Mouse (Mus musculus) embryo, embryonic 11.5 days (tissue): ENCODE measurements around the gene Ppih.
A peak's percentile ranks its signal among the peaks of the same experiment; 100 is the strongest.
"Not testable (repeated sequence)": the region's sequence is repeated elsewhere in the genome, so short reads cannot be mapped to it uniquely, and the experiment has no call there.

Experiments used
- DNase-seq: peaks from one replicate; pipeline ENCODE4 v3.0.0-alpha.2; 2012; ENCODE audit warnings: low read depth, low spot score

Gene Ppih

GRCm38 (mm10) chr4:119292771-119293573 is 27.4 kb downstream of the Ppih start:
- peak; percentile 13 for DNase-seq

- DNase-seq = no peak
These were observed 28.4 kb downstream of the Ppih start for GRCm38 (mm10) chr4:119291921-119292320.

- no peak for DNase-seq
These were observed 35.0 kb downstream of the Ppih start for GRCm38 (mm10) chr4:119285336-119285735.

DNA sequence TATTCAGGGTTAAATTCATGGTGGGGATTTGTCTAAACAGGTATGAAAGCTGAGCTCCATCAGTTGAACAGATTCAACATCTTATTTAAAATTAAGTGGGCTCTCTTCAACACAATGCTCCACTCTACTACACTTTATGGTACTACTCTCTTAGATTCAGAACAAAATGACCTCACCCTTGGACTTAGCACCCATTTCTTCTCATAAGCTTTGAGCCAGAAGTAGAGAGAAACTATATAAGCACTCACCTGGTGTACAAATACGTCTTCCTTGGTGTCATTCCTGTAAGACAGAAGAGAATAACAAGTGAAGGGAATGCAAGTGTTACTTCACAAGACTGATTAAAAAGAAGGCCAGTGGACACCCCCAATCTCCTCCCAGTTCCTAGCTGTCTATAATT is 35.5 kb downstream of the Ppih start:
- DNase-seq = no peak

DNA sequence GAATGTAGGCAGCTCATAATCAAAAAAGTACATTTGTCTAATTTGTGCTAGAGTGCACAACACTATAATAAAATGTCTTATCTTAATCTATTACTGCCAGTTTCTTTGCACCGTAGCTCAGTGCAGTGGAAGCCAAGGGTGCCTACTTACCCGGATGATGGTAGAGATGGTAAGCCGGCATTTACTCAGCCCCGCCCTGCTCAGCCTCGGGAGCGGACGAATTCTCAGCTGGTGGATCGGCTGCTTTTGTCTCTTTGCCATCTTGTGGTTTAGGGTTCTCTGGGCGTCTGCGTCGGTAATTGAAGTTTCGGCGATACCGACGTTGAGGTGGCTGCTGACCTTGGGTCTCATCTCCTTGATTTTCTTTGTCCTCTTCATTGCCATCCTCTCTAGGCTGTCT is 41.6 kb downstream of the Ppih start:
- DNase-seq = not testable (repeated sequence)

DNA sequence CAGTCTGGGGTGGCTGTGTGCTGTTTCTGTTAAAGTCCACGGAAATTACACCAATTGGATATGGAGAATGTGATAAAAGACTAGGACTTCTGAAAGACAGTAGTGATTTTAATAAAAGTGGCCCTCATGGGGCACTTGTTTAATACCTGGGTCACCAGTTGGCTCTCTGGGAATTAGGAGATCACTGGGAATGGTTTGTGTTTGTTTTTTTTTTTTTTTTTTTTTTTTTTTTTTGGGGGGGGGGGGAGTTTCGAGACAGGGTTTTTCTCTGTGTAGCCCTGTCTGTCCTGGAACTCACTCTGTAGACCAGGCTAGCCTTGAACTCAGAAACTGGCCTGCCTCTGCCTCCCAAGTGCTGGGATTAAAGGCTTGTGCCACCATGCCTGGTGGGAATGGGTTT is 44.6 kb downstream of the Ppih start:
- no peak for DNase-seq

- DNase-seq = no peak
These were observed 45.1 kb downstream of the Ppih start for GRCm38 (mm10) chr4:119275226-119275625.

DNA sequence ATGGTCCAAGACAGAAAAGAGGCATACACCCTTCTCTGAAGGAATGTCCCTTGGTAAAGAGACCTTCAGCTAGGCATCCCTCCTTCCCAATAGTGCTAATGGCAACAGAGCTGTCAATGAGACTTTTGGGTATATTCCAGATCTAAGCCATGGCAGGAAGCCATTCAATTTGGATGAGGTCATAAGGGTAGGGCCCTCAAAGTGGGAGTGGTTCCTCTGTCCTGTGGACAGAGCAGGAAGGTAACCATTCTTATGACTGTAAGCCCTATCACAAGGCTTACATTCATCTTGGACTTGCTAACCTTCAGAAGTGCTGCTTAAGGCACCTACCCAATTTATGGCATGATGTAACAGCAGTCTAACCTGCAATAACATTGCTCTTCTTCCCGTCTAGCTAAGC is 45.7 kb downstream of the Ppih start:
- no peak for DNase-seq

DNA sequence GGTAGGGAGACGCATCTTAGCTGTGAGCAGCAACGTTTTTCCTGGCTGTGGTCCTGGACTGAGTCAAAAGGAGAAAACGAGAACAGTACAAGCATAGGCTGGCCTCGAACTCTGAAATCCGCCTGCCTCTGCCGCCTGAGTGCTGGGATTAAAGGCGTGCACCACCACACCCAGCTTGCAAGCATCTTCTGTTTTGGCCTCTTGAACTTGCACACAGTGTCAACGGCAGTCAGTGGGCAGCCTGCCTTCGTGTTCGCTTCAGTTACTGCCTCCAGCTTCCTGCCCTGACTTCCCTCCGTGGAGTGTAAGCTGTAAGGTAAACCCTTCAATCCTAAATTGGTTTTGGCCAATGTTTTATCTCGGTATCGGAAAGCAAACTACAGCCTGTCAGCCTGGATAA is 53.7 kb downstream of the Ppih start:
- DNase-seq = no peak

- no peak for DNase-seq
These were observed 56.9 kb downstream of the Ppih start for GRCm38 (mm10) chr4:119263459-119263858.

DNA sequence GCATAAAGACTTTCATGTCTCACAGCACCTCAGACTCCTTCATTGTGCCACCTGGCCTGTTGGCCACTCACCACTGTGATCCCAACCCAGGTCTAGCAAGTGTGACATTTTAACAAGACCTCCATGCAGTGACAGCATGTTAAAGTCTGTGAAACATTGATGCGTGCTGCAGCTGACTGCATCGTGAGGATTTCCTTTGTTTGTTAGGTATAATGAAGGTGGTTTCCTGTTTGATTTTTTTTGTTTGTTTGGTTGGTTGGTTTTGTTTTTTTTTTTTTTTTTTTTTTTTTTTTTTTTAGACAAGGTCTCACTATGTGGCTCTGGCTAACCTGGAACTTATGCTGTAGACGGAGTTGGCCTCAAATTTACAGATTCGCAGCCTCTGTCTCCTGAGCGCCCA is 57.9 kb downstream of the Ppih start:
- no peak for DNase-seq

DNA sequence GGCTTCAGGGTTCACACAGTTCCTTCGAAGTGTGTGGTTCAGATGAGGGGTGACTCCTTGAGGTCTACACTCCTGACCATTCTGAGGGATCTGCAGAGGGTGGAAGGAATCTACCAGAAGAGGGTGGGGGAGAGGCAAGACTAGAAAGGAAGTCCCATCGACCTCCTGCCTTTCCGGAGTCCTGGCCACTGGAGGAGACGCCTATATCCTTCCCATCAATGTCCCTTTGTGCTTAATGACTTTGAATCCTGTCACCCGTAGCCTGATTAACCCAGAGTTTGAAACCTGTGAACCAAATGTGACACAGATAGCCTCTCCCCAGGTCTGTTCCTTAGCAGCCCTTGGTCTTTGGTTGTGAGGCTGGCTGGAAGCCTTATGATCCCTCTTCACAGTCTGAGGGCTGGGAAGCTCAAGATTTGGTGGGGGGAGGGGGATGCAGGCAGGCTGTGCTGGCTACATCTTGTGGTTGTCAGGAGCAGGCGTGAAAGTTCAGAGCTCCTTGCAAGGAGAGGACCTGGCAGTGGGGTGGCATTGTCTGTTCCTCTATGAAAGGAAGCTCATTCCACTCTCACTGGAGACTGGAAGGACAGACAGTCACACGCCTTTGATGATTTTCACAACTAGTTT is 59.1 kb downstream of the Ppih start:
- DNase-seq = no peak

DNA sequence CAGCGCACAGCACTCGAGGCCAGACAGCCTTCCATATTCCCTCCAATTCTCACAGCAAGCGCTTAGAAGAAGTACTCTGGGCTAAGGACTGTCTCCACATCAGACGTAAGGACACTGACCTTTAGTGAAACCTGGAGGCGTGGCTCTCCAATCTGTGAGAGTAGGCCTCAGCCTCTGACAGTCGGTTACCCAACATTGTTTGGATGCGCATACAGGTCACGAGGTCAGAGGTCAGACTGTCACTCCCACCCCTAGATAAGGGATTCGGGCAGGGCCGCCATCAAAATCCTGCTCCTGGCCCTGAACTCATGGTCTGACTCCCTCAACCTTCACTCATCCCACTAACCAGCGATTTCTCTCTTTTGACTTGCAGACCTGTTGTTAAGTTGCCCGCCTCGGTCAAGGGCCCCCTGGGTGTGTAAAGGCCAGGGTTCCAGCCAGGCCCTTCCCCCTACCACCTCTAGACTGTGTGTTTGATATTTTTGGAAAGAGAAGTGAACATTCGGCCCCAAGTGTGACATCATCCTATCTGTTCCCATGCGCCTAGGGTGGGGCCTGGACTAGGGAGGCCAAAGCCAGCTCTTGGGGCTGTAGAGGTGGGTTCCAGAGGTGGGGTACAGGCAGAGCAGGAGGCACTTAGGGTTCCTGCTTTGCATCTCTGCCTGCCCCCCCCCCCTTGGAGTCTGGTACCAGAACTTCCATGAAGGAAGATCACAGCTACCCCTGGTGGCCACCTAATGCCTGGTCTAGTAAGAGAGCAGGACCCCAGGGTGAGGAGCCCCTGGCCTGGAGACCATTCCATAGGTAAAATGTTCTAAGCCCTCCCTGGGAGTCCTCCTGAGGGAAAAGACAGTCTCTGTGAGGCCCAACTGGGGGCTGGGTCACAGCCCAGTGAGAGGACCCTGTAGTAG is 60.7 kb downstream of the Ppih start:
- no peak for DNase-seq

DNA sequence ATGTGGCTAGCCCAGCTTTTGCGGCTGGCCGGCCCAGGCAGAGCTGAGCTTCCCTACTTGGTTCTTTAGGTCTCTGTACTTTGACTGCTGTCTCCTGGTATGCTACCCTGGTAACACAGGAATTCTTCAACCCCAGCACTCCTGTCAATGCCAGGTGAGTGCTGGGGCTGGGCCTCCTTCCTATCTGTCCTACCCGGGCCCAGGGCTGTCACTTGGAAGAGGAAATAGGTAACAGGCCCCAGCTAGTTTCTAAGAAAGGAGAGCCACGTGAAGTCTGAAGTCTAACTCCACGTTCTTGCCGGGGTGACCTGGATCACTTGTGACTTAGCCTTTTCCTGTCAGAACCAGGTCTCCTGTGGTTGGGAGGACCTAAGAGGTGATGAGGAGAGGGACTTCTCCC is 63.3 kb downstream of the Ppih start:
- no peak for DNase-seq

- no peak for DNase-seq
These were observed 65.0 kb downstream of the Ppih start, which contains the start of gene Cldn19 for GRCm38 (mm10) chr4:119255351-119255750. Cldn19 (plus strand) TSS chr4:119255414.

GRCm38 (mm10) chr4:119254012-119254618 is 66.2 kb downstream of the Ppih start:
- no peak for DNase-seq

GRCm38 (mm10) chr4:119252025-119252808 is 68.1 kb downstream of the Ppih start:
- no peak for DNase-seq
